Mouse (Mus musculus): Measurements from ENCODE around the gene Pde10a. TPM values are rescaled to one million over a fixed set of nuclear protein-coding genes. Genes with fewer than 3 reads are reported as not detected.

Gene Pde10a
- polyA plus RNA-seq, 1 experiment from 2014 or later: 11.4 TPM

- WGBS: 87% methylated on average over 13 of the region's 13 CpGs
- Histone ChIP-seq H3K27me3 (replicated peaks) (no peaks in the 10 kb centered on the region), H3K36me3 (no peaks in the 10 kb centered on the region), H3K9ac (no peak overlapping the region), H3K4me1 (no peaks in the 10 kb centered on the region), H3K4me3 (no peak overlapping the region), H3K9me3 (no peaks in the 10 kb centered on the region), H3K4me2 (replicated peaks) (no peak overlapping the region), H3K27ac (no peak overlapping the region)
- no peak for ATAC-seq (ENCODE audit: low FRiP score, low read depth)
These were observed 293.5 kb downstream of the Pde10a start for GRCm38 (mm10) chr17:8818675-8819074.

GRCm38 (mm10) chr17:8823548-8823947, 298.4 kb downstream of the Pde10a start:
- no peak for ATAC-seq (ENCODE audit: low FRiP score, low read depth)
- WGBS: 79% methylated on average over 7 of the region's 7 CpGs
- H3K4me3 ChIP-seq: no peak overlapping the region
- H3K27ac ChIP-seq: no peak overlapping the region
- no peaks in the 10 kb centered on the region for H3K9me3 ChIP-seq
- no peaks in the 10 kb centered on the region for H3K27me3 ChIP-seq (replicated peaks)
- 0 out of 2 replicates have a peak, but pooled peaks cover 4% of the 10 kb centered on the region for H3K4me1 ChIP-seq
- 0 out of 2 replicates have a peak, but pooled peaks cover 3% of the 10 kb centered on the region for H3K36me3 ChIP-seq
- no peak overlapping the region for H3K9ac ChIP-seq
- H3K4me2 ChIP-seq (replicated peaks): no peak overlapping the region

GRCm38 (mm10) chr17:8827204-8827603, 302.0 kb downstream of the Pde10a start:
- no peak overlapping the region for H3K4me3 ChIP-seq
- no peaks in the 10 kb centered on the region for H3K9me3 ChIP-seq
- H3K4me2 ChIP-seq (replicated peaks): no peak overlapping the region
- H3K9ac ChIP-seq: no peak overlapping the region
- H3K27me3 ChIP-seq (replicated peaks): no peaks in the 10 kb centered on the region
- no peak for ATAC-seq (ENCODE audit: low FRiP score, low read depth)
- no peak overlapping the region for H3K27ac ChIP-seq
- H3K4me1 ChIP-seq: peaks cover 4% of the 10 kb centered on the region; the same call in 1 of the 2 replicates
- WGBS: 80% methylated on average over 9 of the region's 9 CpGs
- H3K36me3 ChIP-seq: 0 out of 2 replicates have a peak, but pooled peaks cover 3% of the 10 kb centered on the region

- H3K27ac ChIP-seq: no peak overlapping the region
- ATAC-seq (ENCODE audit: low FRiP score, low read depth): no peak
- no peaks in the 10 kb centered on the region for H3K27me3 ChIP-seq (replicated peaks)
- no peak overlapping the region for H3K4me2 ChIP-seq (replicated peaks)
- H3K4me1 ChIP-seq: peaks cover 4% of the 10 kb centered on the region; the same call in 1 of the 2 replicates
- H3K9ac ChIP-seq: no peak overlapping the region
- no peaks in the 10 kb centered on the region for H3K36me3 ChIP-seq
- 91% methylated on average over 5 of the region's 5 CpGs for WGBS
- no peak overlapping the region for H3K4me3 ChIP-seq
- H3K9me3 ChIP-seq: no peaks in the 10 kb centered on the region
These were observed 305.8 kb downstream of the Pde10a start for GRCm38 (mm10) chr17:8831001-8831400.

- no peak overlapping the region for H3K4me3 ChIP-seq
- WGBS: 88% methylated on average over 5 of the region's 5 CpGs
- H3K4me2 ChIP-seq (replicated peaks): no peak overlapping the region
- H3K27ac ChIP-seq: no peak overlapping the region
- no peaks in the 10 kb centered on the region for H3K36me3 ChIP-seq
- no peaks in the 10 kb centered on the region for H3K9me3 ChIP-seq
- H3K27me3 ChIP-seq (replicated peaks): no peaks in the 10 kb centered on the region
- no peak for ATAC-seq (ENCODE audit: low FRiP score, low read depth)
- peaks cover 5% of the 10 kb centered on the region; the same call in 1 of the 2 replicates for H3K4me1 ChIP-seq
- H3K9ac ChIP-seq: no peak overlapping the region
These were observed 311.1 kb downstream of the Pde10a start for GRCm38 (mm10) chr17:8836292-8836691.

- H3K4me2 ChIP-seq (replicated peaks): no peak overlapping the region
- 50% methylated on average over 8 of the region's 8 CpGs for WGBS
These were observed 313.1 kb downstream of the Pde10a start for GRCm38 (mm10) chr17:8838252-8838651.

GRCm38 (mm10) chr17:8839237-8840011, 314.3 kb downstream of the Pde10a start:
- no peak for ATAC-seq (ENCODE audit: low FRiP score, low read depth)
- H3K27ac ChIP-seq: no peak overlapping the region
- no peaks in the 10 kb centered on the region for H3K9me3 ChIP-seq
- WGBS: 76% methylated on average over 10 of the region's 10 CpGs
- no peaks in the 10 kb centered on the region for H3K27me3 ChIP-seq (replicated peaks)
- no peak overlapping the region for H3K4me3 ChIP-seq
- H3K4me2 ChIP-seq (replicated peaks): no peak overlapping the region
- H3K4me1 ChIP-seq: peaks cover 20% of the 10 kb centered on the region
- no peak overlapping the region for H3K9ac ChIP-seq
- no peaks in the 10 kb centered on the region for H3K36me3 ChIP-seq

More at GRCm38 (mm10) chr17:8838252-8838651, 313.1 kb downstream of the Pde10a start:
- ATAC-seq (ENCODE audit: low FRiP score, low read depth): no peak
- no peak overlapping the region for H3K9ac ChIP-seq
- H3K9me3 ChIP-seq: no peaks in the 10 kb centered on the region
- no peak overlapping the region for H3K27ac ChIP-seq
- no peaks in the 10 kb centered on the region for H3K27me3 ChIP-seq (replicated peaks)
- no peak overlapping the region for H3K4me3 ChIP-seq
- peaks cover 16% of the 10 kb centered on the region for H3K4me1 ChIP-seq
- H3K36me3 ChIP-seq: no peaks in the 10 kb centered on the region

GRCm38 (mm10) chr17:8841094-8841493, 315.9 kb downstream of the Pde10a start:
- Histone ChIP-seq H3K4me3 (no peak overlapping the region), H3K9ac (no peak overlapping the region), H3K9me3 (no peaks in the 10 kb centered on the region), H3K27me3 (replicated peaks) (no peaks in the 10 kb centered on the region), H3K4me2 (replicated peaks) (no peak overlapping the region), H3K36me3 (no peaks in the 10 kb centered on the region), H3K4me1 (peaks cover 20% of the 10 kb centered on the region), H3K27ac (no peak overlapping the region)
- WGBS: 34% methylated on average over 8 of the region's 8 CpGs
- no peak for ATAC-seq (ENCODE audit: low FRiP score, low read depth)

- no peak for ATAC-seq (ENCODE audit: low FRiP score, low read depth)
- no peak overlapping the region for H3K27ac ChIP-seq
These were observed 316.8 kb downstream of the Pde10a start for GRCm38 (mm10) chr17:8841897-8842540.

GRCm38 (mm10) chr17:8842662-8843061, 317.5 kb downstream of the Pde10a start:
- WGBS: 70% methylated on average over 4 of the region's 4 CpGs

More at GRCm38 (mm10) chr17:8841897-8842540, 316.8 kb downstream of the Pde10a start:
- Histone ChIP-seq H3K27me3 (replicated peaks) (no peaks in the 10 kb centered on the region), H3K9me3 (no peaks in the 10 kb centered on the region), H3K4me3 (no peak overlapping the region), H3K4me2 (replicated peaks) (no peak overlapping the region), H3K36me3 (no peaks in the 10 kb centered on the region), H3K9ac (no peak overlapping the region), H3K4me1 (peaks cover 20% of the 10 kb centered on the region)
- WGBS: 77% methylated on average over 8 of the region's 8 CpGs

GRCm38 (mm10) chr17:8843941-8844340, 318.8 kb downstream of the Pde10a start:
- Histone ChIP-seq H3K4me2 (replicated peaks) (no peak overlapping the region), H3K4me3 (no peak overlapping the region), H3K4me1 (peaks cover 20% of the 10 kb centered on the region), H3K27ac (no peak overlapping the region), H3K27me3 (replicated peaks) (no peaks in the 10 kb centered on the region), H3K9me3 (no peaks in the 10 kb centered on the region), H3K36me3 (no peaks in the 10 kb centered on the region), H3K9ac (no peak overlapping the region)
- WGBS: 66% methylated on average over 7 of the region's 7 CpGs
- ATAC-seq (ENCODE audit: low FRiP score, low read depth): no peak

More at GRCm38 (mm10) chr17:8842662-8843061, 317.5 kb downstream of the Pde10a start:
- Histone ChIP-seq H3K4me2 (replicated peaks) (no peak overlapping the region), H3K9ac (no peak overlapping the region), H3K27me3 (replicated peaks) (no peaks in the 10 kb centered on the region), H3K4me3 (no peak overlapping the region), H3K4me1 (peaks cover 20% of the 10 kb centered on the region), H3K9me3 (no peaks in the 10 kb centered on the region), H3K27ac (no peak overlapping the region), H3K36me3 (no peaks in the 10 kb centered on the region)
- ATAC-seq (ENCODE audit: low FRiP score, low read depth): no peak

- Histone ChIP-seq H3K36me3 (no peaks in the 10 kb centered on the region), H3K27me3 (replicated peaks) (no peaks in the 10 kb centered on the region), H3K4me1 (peaks cover 12% of the 10 kb centered on the region), H3K27ac (no peak overlapping the region), H3K4me3 (no peak overlapping the region), H3K9ac (no peak overlapping the region), H3K4me2 (replicated peaks) (no peak overlapping the region), H3K9me3 (no peaks in the 10 kb centered on the region)
- ATAC-seq (ENCODE audit: low FRiP score, low read depth): no peak
- WGBS: 73% methylated on average over 6 of the region's 6 CpGs
These were observed 321.3 kb downstream of the Pde10a start for GRCm38 (mm10) chr17:8846506-8846905.
